Mouse (Mus musculus) pancreas, adult 10 weeks (tissue): ENCODE measurements around the gene Olfr47. TPM values are rescaled to one million over a fixed set of nuclear protein-coding genes. Genes with fewer than 3 reads are reported as not detected.

Experiments
- polyA plus RNA-seq: library from polyadenylated mRNA; stranded (reverse); fragments of 350-450 nt; fragmentation: Illumina TruSeq; extraction: RNeasy Lipid Tissue Mini Kit (QIAGEN cat#74804); gene quantifications from one replicate; pipeline ENCODE4 v1.2.3, GENCODE M21; 2015; ENCODE audit warnings: low read depth, low replicate concordance; ENCODE audit not compliant: insufficient read depth

Gene Olfr47
- polyA plus RNA-seq: not detected

DNA sequence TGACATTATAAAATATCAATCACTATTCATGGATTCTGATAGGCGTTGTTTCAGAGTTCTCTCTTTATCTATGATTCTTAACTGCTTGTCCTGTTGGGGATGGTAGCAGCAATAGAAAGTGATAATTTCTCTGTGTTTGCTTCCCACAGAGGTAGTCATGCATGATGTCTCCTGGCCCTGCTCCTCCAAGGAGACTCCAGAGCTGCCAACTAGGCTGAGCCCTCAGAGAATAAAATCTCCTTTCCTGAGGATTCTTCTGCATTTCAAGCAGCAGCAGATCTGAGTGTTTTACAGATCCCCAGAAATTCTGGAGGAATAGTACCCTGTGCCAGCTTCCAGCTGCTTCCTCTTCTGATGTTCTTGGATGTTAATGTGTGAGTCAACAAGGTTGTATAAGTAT is at the start of gene Olfr47:
Gene Olfr47 (plus strand): TSS at position 275 of the 400 bp plus-strand sequence.

DNA sequence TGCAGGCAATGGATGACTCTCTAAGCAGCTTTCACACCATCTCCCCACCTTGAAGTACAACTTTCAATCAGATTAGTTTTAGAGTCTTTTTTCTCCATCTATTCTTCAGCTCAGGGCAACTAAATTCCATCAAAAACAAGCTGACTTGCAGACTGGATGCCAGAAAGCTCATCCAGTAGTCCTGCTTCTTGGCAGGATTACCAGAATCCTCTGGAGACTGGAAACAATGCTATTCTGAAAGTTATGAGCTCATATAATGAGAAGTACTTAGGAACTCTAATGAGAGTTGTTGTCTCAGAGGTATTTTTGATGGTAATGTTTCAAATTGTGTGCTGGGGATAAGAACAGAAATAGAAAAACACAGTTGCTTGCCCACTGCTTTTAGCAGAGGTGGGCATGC is 34.5 kb upstream of the Olfr47 start, which contains the start of gene Olfr435:
Gene Olfr435 (plus strand): TSS at position 366 of the 400 bp plus-strand sequence.

DNA sequence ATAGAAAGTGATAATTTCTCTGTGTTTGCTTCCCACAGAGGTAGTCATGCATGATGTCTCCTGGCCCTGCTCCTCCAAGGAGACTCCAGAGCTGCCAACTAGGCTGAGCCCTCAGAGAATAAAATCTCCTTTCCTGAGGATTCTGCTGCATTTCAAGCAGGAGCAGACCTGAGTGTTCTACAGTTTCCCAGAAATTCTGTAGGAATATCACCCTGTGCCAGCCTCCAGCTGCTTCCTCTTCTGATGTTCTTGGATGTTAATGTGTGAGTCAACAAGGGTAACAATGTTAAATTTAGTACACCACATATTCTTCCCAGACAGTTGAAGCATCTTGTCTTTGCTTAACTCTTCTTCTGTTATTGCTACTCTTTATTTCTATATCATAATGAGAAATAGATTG is 18.5 kb upstream of the Olfr47 start, which contains the start of gene Olfr434:
Gene Olfr434 (plus strand): TSS at position 149 of the 400 bp plus-strand sequence.

DNA sequence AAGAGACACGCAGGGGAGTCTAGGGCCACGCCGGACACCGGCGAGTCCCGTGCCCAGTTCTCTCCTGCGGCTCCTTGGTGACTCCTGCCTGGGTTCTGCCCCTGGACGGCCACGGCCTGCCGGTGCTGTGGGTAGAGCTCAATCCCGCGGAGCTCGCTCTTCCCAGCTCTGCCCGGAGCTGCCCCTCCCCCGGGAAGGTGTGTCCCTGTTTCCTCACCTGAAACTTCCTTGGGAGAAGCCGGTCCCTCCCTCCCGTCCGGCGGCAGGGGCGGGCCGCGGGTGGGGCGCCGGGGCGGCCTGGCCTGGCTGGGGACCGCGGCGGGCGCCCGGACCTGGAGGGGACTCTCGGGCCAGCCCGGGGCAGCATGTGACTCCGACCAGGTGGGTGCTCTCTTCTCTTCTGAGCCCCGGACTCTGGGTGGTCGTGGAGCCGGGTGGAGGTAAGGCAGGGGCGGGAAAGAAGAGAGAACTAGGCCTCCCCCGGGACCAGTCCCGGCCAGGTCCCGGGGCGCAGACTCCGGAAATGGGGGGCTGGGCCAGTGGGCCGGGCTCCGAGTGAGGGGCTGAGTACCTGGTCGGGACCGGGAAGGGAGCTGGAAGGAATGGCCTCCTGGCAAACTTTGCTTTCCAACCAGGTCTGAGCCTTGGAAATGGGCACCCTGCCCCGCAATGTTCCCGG is 34.2 kb downstream of the Olfr47 start, which contains the start of gene Arhgef5:
Gene Arhgef5 (plus strand): TSS at position 220 of the 679 bp plus-strand sequence.

Other genes with a start within 250 kb of the Olfr47 start
- not detected for gene Olfr441, start 125.2 kb upstream of the Olfr47 start, polyA plus RNA-seq
- gene Olfr237-ps1, start 85.0 kb upstream of the Olfr47 start, polyA plus RNA-seq: not detected
- not detected for gene Olfr437, start 68.2 kb upstream of the Olfr47 start, polyA plus RNA-seq
- gene Olfr13, start 59.4 kb upstream of the Olfr47 start, polyA plus RNA-seq: not detected
- not detected for gene Olfr435, start 34.4 kb upstream of the Olfr47 start, polyA plus RNA-seq
- not detected for gene Olfr434, start 18.5 kb upstream of the Olfr47 start, polyA plus RNA-seq
- gene Arhgef5, start 34.1 kb downstream of the Olfr47 start, polyA plus RNA-seq: 12.4 TPM
- gene Nobox, start 78.0 kb downstream of the Olfr47 start, polyA plus RNA-seq: not detected